Mouse (Mus musculus) CH12.LX (cell line): ENCODE measurements at regions not wholly inside any gene's neighbourhood (a gene's known extent, or its start where the extent isn't known, plus 50 kb on each side); places are given as distances from the start of the nearest gene placed in this dataset.

Experiments
- DNase-seq: peaks from one replicate; pipeline ENCODE4 v3.0.0-alpha.2; 2013; ENCODE audit errors: extremely low read depth
- H3K27ac ChIP-seq: 2 replicates; pipeline ENCODE4 v1.5.1; 2012; ENCODE audit warnings: low read depth, mild to moderate bottlenecking, control low read depth, moderate library complexity; ENCODE audit not compliant: insufficient read depth
- H3K27me3 ChIP-seq: replicated peaks from 2 replicates; pipeline ENCODE3; 2012; ENCODE audit warnings: inconsistent platforms
- H3K36me3 ChIP-seq, 2 experiments: replicated peaks in 1 of 2; 2 replicates each; pipeline versions ENCODE3 to v1.6.1; 2012; ENCODE audit warnings: inconsistent platforms in 1 of 2, low read length in 1 of 2, mild to moderate bottlenecking in 1 of 2, mixed read lengths in 1 of 2, moderate library complexity in 1 of 2; ENCODE audit not compliant: control insufficient read depth in 1 of 2, insufficient read depth in 1 of 2
- H3K4me1 ChIP-seq, 2 experiments: 2 replicates each; pipeline ENCODE4 v1.6.1; 2012; ENCODE audit warnings: inconsistent platforms in 1 of 2, moderate library complexity in 1 of 2; ENCODE audit not compliant: insufficient read depth in 2 of 2, control insufficient read depth in 1 of 2
- H3K4me2 ChIP-seq: 2 replicates; pipeline ENCODE4 v1.6.1; 2012; ENCODE audit warnings: low read depth, mild to moderate bottlenecking, control low read depth; ENCODE audit not compliant: poor library complexity, insufficient read depth, severe bottlenecking
- H3K4me3 ChIP-seq, 3 experiments: fragments of 150-350 bp in 1 of 3; sonication (generic) in 1 of 3; replicated peaks in 1 of 3; 2 replicates each; pipeline versions ENCODE3 to v1.5.1; 2011 to 2012; ENCODE audit warnings: low read depth in 2 of 3, low read length in 2 of 3, mild to moderate bottlenecking in 2 of 3, moderate library complexity in 2 of 3, control low read depth in 1 of 3, improper control_type of control experiment in 1 of 3, inconsistent platforms in 1 of 3, mixed read lengths in 1 of 3; ENCODE audit not compliant: poor library complexity in 1 of 3
- H3K79me2 ChIP-seq: replicated peaks from 2 replicates; pipeline ENCODE4 v1.6.1; 2012; ENCODE audit warnings: mild to moderate bottlenecking, moderate library complexity; ENCODE audit not compliant: control insufficient read depth, poor library complexity, insufficient read depth, severe bottlenecking; ENCODE audit errors: extremely low read depth
- H3K9ac ChIP-seq: 2 replicates; pipeline ENCODE4 v1.6.1; 2012; ENCODE audit warnings: low read depth, mild to moderate bottlenecking, control low read depth, moderate library complexity; ENCODE audit not compliant: insufficient read depth
- H3K9me3 ChIP-seq: replicated peaks from 2 replicates; pipeline ENCODE3; 2012; ENCODE audit warnings: low read length, inconsistent platforms, mixed read lengths
- BHLHE40 ChIP-seq: IDR thresholded peaks from 2 replicates; pipeline ENCODE4 v1.6.1; 2011; ENCODE audit warnings: mild to moderate bottlenecking, low read depth, low read length, improper control_type of control experiment
- CHD1 ChIP-seq: IDR thresholded peaks from 2 replicates; pipeline ENCODE4 v1.6.1; 2012; ENCODE audit warnings: low read depth, low read length, improper control_type of control experiment, inconsistent platforms
- CHD2 ChIP-seq: IDR thresholded peaks from 2 replicates; pipeline ENCODE4 v1.6.1; 2011; ENCODE audit warnings: low read length, improper control_type of control experiment
- CTCF ChIP-seq, 2 experiments: IDR thresholded peaks in 1 of 2; conservative IDR thresholded peaks in 1 of 2; 2 replicates each; pipeline ENCODE4 v1.5.1; 2011 to 2012; ENCODE audit warnings: low read depth in 2 of 2, low read length in 2 of 2, improper control_type of control experiment in 1 of 2, inconsistent platforms in 1 of 2, mild to moderate bottlenecking in 1 of 2, moderate library complexity in 1 of 2
- E2F4 ChIP-seq: IDR thresholded peaks from 2 replicates; pipeline ENCODE4 v1.6.1; 2011; ENCODE audit warnings: low read depth, low read length, improper control_type of control experiment; ENCODE audit not compliant: insufficient replicate concordance
- ELF1 ChIP-seq: IDR thresholded peaks from 2 replicates; pipeline ENCODE4 v1.6.1; 2014; ENCODE audit warnings: low read depth, mild to moderate bottlenecking, inconsistent platforms, low read length, improper control_type of control experiment
- EP300 ChIP-seq: IDR thresholded peaks from 2 replicates; pipeline ENCODE4 v1.6.1; 2011; ENCODE audit warnings: low read length, improper control_type of control experiment
- GABPA ChIP-seq: IDR thresholded peaks from 2 replicates; pipeline ENCODE4 v1.6.1; 2012; ENCODE audit warnings: low read depth, low read length, improper control_type of control experiment, inconsistent platforms; ENCODE audit not compliant: insufficient replicate concordance
- IRF4 ChIP-seq: IDR thresholded peaks from 2 replicates; pipeline ENCODE4 v1.6.1; 2014; ENCODE audit warnings: low read depth, mild to moderate bottlenecking, inconsistent platforms, low read length, improper control_type of control experiment
- JUND ChIP-seq: conservative IDR thresholded peaks from 2 replicates; pipeline ENCODE4 v1.6.1; 2011; ENCODE audit warnings: low read depth, low read length, improper control_type of control experiment
- KAT2A ChIP-seq: IDR thresholded peaks from 2 replicates; pipeline ENCODE4 v1.6.1; 2012; ENCODE audit warnings: low read length, improper control_type of control experiment, inconsistent platforms; ENCODE audit not compliant: insufficient replicate concordance
- MAFK ChIP-seq: IDR thresholded peaks from 2 replicates; pipeline ENCODE4 v1.6.1; 2011; ENCODE audit warnings: low read length, improper control_type of control experiment; ENCODE audit not compliant: insufficient replicate concordance
- MAX ChIP-seq: IDR thresholded peaks from 2 replicates; pipeline ENCODE4 v1.6.1; 2011; ENCODE audit warnings: low read length, improper control_type of control experiment
- MAZ ChIP-seq: IDR thresholded peaks from 2 replicates; pipeline ENCODE4 v1.6.1; 2012; ENCODE audit warnings: low read depth, mild to moderate bottlenecking, inconsistent platforms, low read length, improper control_type of control experiment, moderate library complexity
- MEF2A ChIP-seq: IDR thresholded peaks from 2 replicates; pipeline ENCODE4 v1.6.1; 2014; ENCODE audit warnings: low read depth, mild to moderate bottlenecking, inconsistent platforms, low read length, improper control_type of control experiment, borderline replicate concordance
- MYC ChIP-seq: IDR thresholded peaks from 2 replicates; pipeline ENCODE4 v1.6.1; 2011; ENCODE audit warnings: low read depth, mild to moderate bottlenecking, improper control_type of control experiment, low read length
- NELFE ChIP-seq: IDR thresholded peaks from 2 replicates; pipeline ENCODE4 v1.6.1; 2011; ENCODE audit warnings: low read depth, low read length, improper control_type of control experiment
- POLR2AphosphoS2 ChIP-seq: IDR thresholded peaks from 2 replicates; pipeline ENCODE4 v1.6.1; 2011; ENCODE audit warnings: low read depth, low read length, improper control_type of control experiment
- RAD21 ChIP-seq: IDR thresholded peaks from 2 replicates; pipeline ENCODE4 v1.6.1; 2011; ENCODE audit warnings: low read depth, mild to moderate bottlenecking, low read length, improper control_type of control experiment, moderate library complexity
- RCOR1 ChIP-seq: conservative IDR thresholded peaks from 2 replicates; pipeline ENCODE4 v1.6.1; 2012; ENCODE audit warnings: low read depth, mild to moderate bottlenecking, inconsistent platforms, low read length, improper control_type of control experiment
- SIN3A ChIP-seq: IDR thresholded peaks from 2 replicates; pipeline ENCODE4 v1.6.1; 2012; ENCODE audit warnings: low read length, improper control_type of control experiment, inconsistent platforms
- SMC3 ChIP-seq: IDR thresholded peaks from 2 replicates; pipeline ENCODE4 v1.6.1; 2011; ENCODE audit warnings: low read depth, low read length, improper control_type of control experiment
- TBP ChIP-seq: conservative IDR thresholded peaks from 2 replicates; pipeline ENCODE4 v1.6.1; 2011; ENCODE audit warnings: low read depth, low read length, improper control_type of control experiment
- TCF12 ChIP-seq: IDR thresholded peaks from 2 replicates; pipeline ENCODE4 v1.6.1; 2014; ENCODE audit warnings: low read depth, mild to moderate bottlenecking, inconsistent platforms, low read length, improper control_type of control experiment
- UBTF ChIP-seq: IDR thresholded peaks from 2 replicates; pipeline ENCODE4 v1.6.1; 2012; ENCODE audit warnings: low read depth, mild to moderate bottlenecking, inconsistent platforms, low read length, improper control_type of control experiment, moderate library complexity
- USF1 ChIP-seq: IDR thresholded peaks from 2 replicates; pipeline ENCODE4 v1.6.1; 2014; ENCODE audit warnings: low read depth, mild to moderate bottlenecking, inconsistent platforms, low read length, improper control_type of control experiment
- ZC3H11A ChIP-seq: IDR thresholded peaks from 2 replicates; pipeline ENCODE4 v1.6.1; 2012; ENCODE audit warnings: low read depth, mild to moderate bottlenecking, inconsistent platforms, low read length, improper control_type of control experiment
- dilution Hi-C: fragments of 300-500 bp; cut with MboI; formaldehyde crosslinking; loops from 2 replicates; pipeline ENCODE4 v1.14.3; 2020; ENCODE audit warnings: low sequenced_read_pairs; ENCODE audit not compliant: extremely low pct_unique_long_range_greater_than_20kb, extremely low pct_ligation_motif_present
- in situ Hi-C: fragments of 300-500 bp; cut with MboI; formaldehyde crosslinking; loops from 3 replicates; pipeline ENCODE4 v1.14.3; 2019; ENCODE audit warnings: low sequenced_read_pairs, low pct_ligation_motif_present, low pct_unique_long_range_greater_than_20kb, mixed read lengths

DNA sequence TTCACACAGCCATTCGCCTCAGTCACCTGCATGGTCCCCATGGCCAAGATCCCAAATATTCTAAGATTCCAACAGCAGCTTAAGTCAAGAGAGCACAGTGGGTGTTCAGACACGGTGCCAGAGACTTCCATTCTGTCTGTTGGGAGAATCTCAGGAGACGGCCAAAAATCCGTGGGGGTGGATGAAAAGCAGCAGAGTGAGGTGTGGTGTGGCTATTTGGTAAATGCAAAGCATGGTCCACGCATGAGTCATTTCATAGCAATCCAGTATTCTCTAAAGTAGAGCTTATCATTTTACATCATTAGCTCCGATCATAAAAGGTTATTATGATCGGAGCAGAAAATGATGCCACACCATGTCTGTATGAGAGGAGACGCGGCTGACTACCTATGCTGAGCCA is 161.1 kb downstream of the Efnb2 start:
- no peak for TF ChIP-seq CTCF (conservative IDR thresholded peaks at IDR 0.05 in 1 of 2, IDR thresholded peaks at IDR 0.05 in 1 of 2; ENCODE audit: low read depth in 2 of 2, low read length in 2 of 2)
- no peak for TF ChIP-seq MAX
- no peak for TF ChIP-seq MAZ
- no peak for TF ChIP-seq CHD1
- no peak for TF ChIP-seq ELF1
- TF ChIP-seq E2F4 = no peak
- no peak for TF ChIP-seq ZC3H11A
- TF ChIP-seq RAD21 = no peak
- no peak for TF ChIP-seq POLR2AphosphoS2
- no peak for TF ChIP-seq JUND
- no peak for TF ChIP-seq USF1
- TF ChIP-seq GABPA = no peak
- no peak for TF ChIP-seq CHD2
- no peak for TF ChIP-seq TCF12
- TF ChIP-seq KAT2A = no peak
- TF ChIP-seq IRF4 = no peak
- TF ChIP-seq SIN3A = no peak
- TF ChIP-seq MAFK = no peak
- TF ChIP-seq SMC3 = no peak
- TF ChIP-seq UBTF = no peak
- TF ChIP-seq, all 38 proteins: peak for 0
- peaks cover 84% of the 10 kb centered on the region for H3K9me3 ChIP-seq
- H3K4me1 ChIP-seq = no peaks in the 10 kb centered on the region
- no peak overlapping the region for H3K4me3 ChIP-seq
- H3K27me3 ChIP-seq = no peaks in the 10 kb centered on the region
- H3K79me2 ChIP-seq = no peaks in the 10 kb centered on the region
- dilution Hi-C loops (no loop called here), in situ Hi-C loops (no loop called here)
- no peak for DNase-seq
- no peaks in the 10 kb centered on the region for H3K36me3 ChIP-seq
- H3K4me2 ChIP-seq = no peak overlapping the region
- no peak overlapping the region for H3K9ac ChIP-seq
- no peak overlapping the region for H3K27ac ChIP-seq

DNA sequence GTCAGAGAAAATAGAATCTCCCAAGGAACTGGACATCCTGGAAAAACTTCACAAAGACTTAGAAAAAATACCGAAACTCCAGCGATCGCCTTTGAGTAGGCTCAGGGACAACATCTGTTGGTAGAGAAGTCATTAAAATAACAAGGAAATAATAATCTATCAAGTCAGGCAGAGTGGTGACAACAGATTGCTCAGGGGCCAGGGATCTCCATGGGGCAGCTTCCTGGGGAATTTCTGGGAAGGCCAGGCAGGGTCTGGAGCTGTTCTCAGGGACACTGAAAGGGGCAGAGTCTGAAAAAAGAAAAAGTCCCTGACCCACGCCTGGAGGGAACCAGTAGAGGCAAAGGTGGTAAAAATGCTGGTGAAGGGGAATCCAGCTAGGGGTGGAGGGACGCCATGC is 162.3 kb downstream of the Efnb2 start:
- H3K9me3 ChIP-seq = peaks cover 87% of the 10 kb centered on the region
- no peaks in the 10 kb centered on the region for H3K4me1 ChIP-seq
- dilution Hi-C loops (no loop called here), in situ Hi-C loops (no loop called here)
- TF ChIP-seq MAFK (no peak), TBP (no peak), UBTF (no peak), RCOR1 (no peak), NELFE (no peak), EP300 (no peak), RAD21 (no peak), MYC (no peak), GABPA (no peak), BHLHE40 (no peak), MEF2A (no peak)
- TF ChIP-seq, all 38 proteins: peak for 0
- Histone ChIP-seq H3K27ac (no peak overlapping the region), H3K79me2 (no peaks in the 10 kb centered on the region), H3K4me2 (no peak overlapping the region), H3K36me3 (no peaks in the 10 kb centered on the region), H3K4me3 (no peak overlapping the region), H3K9ac (no peak overlapping the region), H3K27me3 (no peaks in the 10 kb centered on the region)
- no peak for DNase-seq
